Mouse (Mus musculus): ENCODE data around the gene Ankrd12.
"Not testable (repeated sequence)": the region's sequence is repeated elsewhere in the genome, so short reads cannot be mapped to it uniquely, and the experiment has no call there.

Ankrd12 gene

GRCm38 (mm10) chr17:66084486-66084885 lies 7.6 kb upstream of the Ankrd12 start:
- DNase-seq (ENCODE audit: low read depth, low spot score) = no peak

GRCm38 (mm10) chr17:66077437-66077850 lies 555 bp upstream of the Ankrd12 start:
- DNase-seq (ENCODE audit: low read depth, low spot score) = no peak

GRCm38 (mm10) chr17:66076174-66076927 lies 538 bp downstream of the Ankrd12 start:
- no peak for DNase-seq (ENCODE audit: low read depth, low spot score)

- DNase-seq (ENCODE audit: low read depth, low spot score) = no peak
Measured at GRCm38 (mm10) chr17:66075827-66076173, 1.1 kb downstream of the Ankrd12 start.

GRCm38 (mm10) chr17:66073971-66074370 lies 2.9 kb downstream of the Ankrd12 start:
- DNase-seq (ENCODE audit: low read depth, low spot score) = no peak

- not testable (repeated sequence) for DNase-seq (ENCODE audit: low read depth, low spot score)
Measured at GRCm38 (mm10) chr17:66069036-66069435, 7.9 kb downstream of the Ankrd12 start.

GRCm38 (mm10) chr17:66065115-66065514 lies 11.8 kb downstream of the Ankrd12 start:
- no peak for DNase-seq (ENCODE audit: low read depth, low spot score)

GRCm38 (mm10) chr17:66061241-66061938 lies 15.5 kb downstream of the Ankrd12 start:
- DNase-seq (ENCODE audit: low read depth, low spot score) = no peak

GRCm38 (mm10) chr17:66058160-66058559 lies 18.7 kb downstream of the Ankrd12 start:
- DNase-seq (ENCODE audit: low read depth, low spot score) = no peak

GRCm38 (mm10) chr17:66057145-66057544 lies 19.7 kb downstream of the Ankrd12 start:
- no peak for DNase-seq (ENCODE audit: low read depth, low spot score)

GRCm38 (mm10) chr17:66053349-66053748 lies 23.5 kb downstream of the Ankrd12 start:
- no peak for DNase-seq (ENCODE audit: low read depth, low spot score)

DNA sequence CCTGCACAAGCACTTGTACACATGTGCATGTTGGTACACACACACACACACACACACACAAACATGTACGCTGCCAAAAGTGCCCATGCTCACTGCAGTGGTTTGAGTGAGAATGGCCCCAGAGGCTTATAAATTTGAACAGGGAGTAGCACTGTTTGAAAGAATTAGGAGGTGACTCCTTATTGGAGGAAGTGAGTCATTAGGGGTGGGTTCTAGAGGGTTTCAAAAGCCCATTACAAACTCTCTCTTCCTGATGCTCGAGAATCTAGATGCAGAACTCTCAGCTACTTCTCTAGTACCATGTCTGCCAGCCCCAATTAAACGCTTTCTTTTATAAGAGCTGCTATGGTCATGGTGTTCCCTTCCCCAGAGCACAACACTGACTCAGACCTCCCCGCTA lies 28.1 kb downstream of the Ankrd12 start:
- DNase-seq (ENCODE audit: low read depth, low spot score) = no peak

- DNase-seq (ENCODE audit: low read depth, low spot score) = no peak
Measured at GRCm38 (mm10) chr17:66048199-66048598, 28.7 kb downstream of the Ankrd12 start.

GRCm38 (mm10) chr17:66043679-66044078 lies 33.2 kb downstream of the Ankrd12 start:
- DNase-seq (ENCODE audit: low read depth, low spot score) = not testable (repeated sequence)

DNA sequence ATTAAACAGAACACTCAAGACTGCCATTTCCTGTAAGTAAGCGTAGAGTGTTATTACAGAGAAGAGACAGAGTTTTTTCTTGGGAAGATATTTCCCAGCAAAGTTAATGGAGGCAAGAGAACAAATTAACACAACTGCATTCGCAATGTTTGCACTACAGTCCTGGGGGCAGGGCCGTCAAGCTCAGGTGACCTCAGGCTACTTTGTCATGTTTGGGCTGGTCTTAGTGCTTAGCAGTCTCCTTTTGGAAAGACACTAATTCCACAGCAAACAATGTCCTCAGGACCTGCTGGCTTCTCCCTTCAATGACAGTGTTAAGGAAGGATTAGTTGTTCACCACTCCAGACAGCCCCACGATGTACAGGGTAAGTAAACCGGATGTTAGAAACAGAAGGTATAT lies 35.9 kb downstream of the Ankrd12 start:
- no peak for DNase-seq (ENCODE audit: low read depth, low spot score)

GRCm38 (mm10) chr17:66033239-66033638 lies 43.6 kb downstream of the Ankrd12 start:
- no peak for DNase-seq (ENCODE audit: low read depth, low spot score)

DNA sequence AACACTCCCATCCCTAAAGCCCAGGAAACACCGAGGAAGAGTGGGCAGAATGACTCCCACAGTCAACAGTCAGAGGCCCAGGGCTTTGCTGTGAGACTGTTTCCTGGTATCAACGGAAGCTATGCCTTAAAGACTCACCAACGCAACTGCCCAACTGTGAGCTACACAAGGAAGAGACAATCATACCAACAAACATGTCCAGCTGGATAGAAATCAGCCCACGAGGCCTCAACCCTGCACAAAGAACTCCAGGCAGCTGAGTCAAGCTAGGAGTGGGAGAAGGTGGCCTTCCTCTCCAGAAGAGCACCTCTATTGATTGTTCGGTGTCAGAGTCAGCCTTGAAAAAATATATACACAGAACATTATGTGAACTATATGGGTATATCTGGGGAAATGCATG lies 44.9 kb downstream of the Ankrd12 start:
- DNase-seq (ENCODE audit: low read depth, low spot score) = no peak

DNA sequence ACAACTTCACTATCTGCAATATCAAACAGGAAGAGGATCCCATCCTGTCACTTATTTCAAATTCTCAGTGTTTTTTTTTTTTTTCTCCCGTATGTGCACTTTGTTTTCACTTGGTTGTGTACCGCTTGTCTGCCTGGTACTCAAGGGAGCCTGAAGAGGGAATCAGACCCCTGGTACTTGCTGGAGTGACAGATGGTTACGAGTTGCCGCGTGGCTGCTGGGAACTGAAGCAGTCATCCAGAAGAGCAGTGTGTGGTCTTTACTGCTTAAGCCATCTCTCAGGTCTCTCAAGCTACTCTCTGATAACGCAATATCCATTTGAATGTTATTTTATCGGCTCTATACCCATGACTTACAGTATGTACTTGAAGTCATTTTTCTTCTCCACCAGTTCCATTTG lies 52.7 kb downstream of the Ankrd12 start:
- DNase-seq (ENCODE audit: low read depth, low spot score) = no peak

- no peak for DNase-seq (ENCODE audit: low read depth, low spot score)
Measured at GRCm38 (mm10) chr17:66011790-66012189, 65.1 kb downstream of the Ankrd12 start.

- DNase-seq (ENCODE audit: low read depth, low spot score) = no peak
Measured at GRCm38 (mm10) chr17:66007892-66008291, 69.0 kb downstream of the Ankrd12 start.

GRCm38 (mm10) chr17:66007473-66007872 lies 69.4 kb downstream of the Ankrd12 start:
- DNase-seq (ENCODE audit: low read depth, low spot score) = no peak

- DNase-seq (ENCODE audit: low read depth, low spot score) = no peak
Measured at GRCm38 (mm10) chr17:65988151-65988820, 88.6 kb downstream of the Ankrd12 start.

- DNase-seq (ENCODE audit: low read depth, low spot score) = not testable (repeated sequence)
Measured at GRCm38 (mm10) chr17:65976720-65977119, 100.2 kb downstream of the Ankrd12 start.

Data from WW6 (cell line).